Mouse (Mus musculus): ENCODE results near the gene Tnfsf9. TPM values are rescaled to one million over a fixed set of nuclear protein-coding genes. Genes with fewer than 3 reads are reported as not detected.
A peak's percentile ranks its signal among the peaks of the same experiment; 100 is the strongest.

Tnfsf9 gene
- polyA plus RNA-seq, 1 experiment, result 7.0 TPM

DNA sequence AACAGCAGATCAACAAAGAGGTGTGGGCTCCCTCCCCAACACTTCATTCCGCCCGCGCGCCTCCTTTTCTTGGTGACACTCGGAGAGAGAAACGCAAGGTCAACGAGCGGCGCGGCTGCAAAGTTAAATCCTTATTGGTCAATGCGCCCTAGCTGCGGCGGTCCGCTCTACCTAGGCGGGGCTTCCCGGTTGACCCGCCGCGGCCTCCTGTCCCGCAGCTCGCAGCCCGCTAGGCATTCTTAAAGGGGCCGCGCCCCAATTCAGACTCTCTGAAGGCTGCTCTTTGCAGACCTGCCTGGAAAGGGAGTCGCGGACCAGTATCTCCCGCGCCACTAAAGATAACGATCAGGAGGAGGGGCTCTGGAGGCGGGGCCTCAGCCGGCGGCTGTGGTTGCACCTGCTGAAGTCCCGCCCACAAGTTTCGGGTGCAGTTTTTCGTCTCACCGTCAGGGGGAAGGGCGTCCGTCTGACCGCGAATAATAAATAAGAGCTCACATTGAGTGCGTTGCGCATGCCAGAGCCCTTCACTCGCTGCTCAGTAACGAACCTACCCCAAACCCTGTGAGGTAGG, 44.8 kb upstream of the Tnfsf9 start:
- TF ChIP-seq MYOD1 (IDR thresholded peaks at IDR 0.05; ENCODE audit: control insufficient read depth in 1 of 3, insufficient read length in 2 of 3, low read depth in 2 of 3), result peak in 2 of 3 experiments; percentile 15 to 40
- no peak for TF ChIP-seq TCF12 (IDR thresholded peaks at IDR 0.05; ENCODE audit: insufficient read depth, poor library complexity, severe bottlenecking)
- peak in 1 of 3 experiments; percentile 38 for TF ChIP-seq MYOG (IDR thresholded peaks at IDR 0.05; ENCODE audit: control insufficient read depth in 1 of 3, insufficient read depth in 1 of 3, insufficient read length in 2 of 3, low read depth in 2 of 3)
- no peak for TF ChIP-seq POLR2AphosphoS2 (IDR thresholded peaks at IDR 0.05; ENCODE audit: insufficient read length, low read depth)
- TF ChIP-seq TCF3 (IDR thresholded peaks at IDR 0.05; ENCODE audit: insufficient read length, low read depth), result no peak
- TF ChIP-seq MAX (IDR thresholded peaks at IDR 0.05; ENCODE audit: low read depth), result no peak
- TF ChIP-seq USF1 (IDR thresholded peaks at IDR 0.05; ENCODE audit: low read depth), result no peak
- TF ChIP-seq REST (IDR thresholded peaks at IDR 0.05; ENCODE audit: insufficient read depth, insufficient read length), result no peak
- H3K79me2 ChIP-seq (ENCODE audit: control insufficient read depth, insufficient read depth), result no peaks in the 10 kb centered on the region
- H3K36me3 ChIP-seq (ENCODE audit: control insufficient read depth, insufficient read depth), result no peaks in the 10 kb centered on the region
- H3ac ChIP-seq (ENCODE audit: control insufficient read depth, insufficient read length), result no peak overlapping the region
- H3K4me3 ChIP-seq, result peak overlapping the region; percentile 26
- peaks cover 49% of the 10 kb centered on the region for H3K27me3 ChIP-seq (ENCODE audit: control insufficient read depth, insufficient read depth, insufficient read length)
- H3K4me2 ChIP-seq (ENCODE audit: low read depth), result peak overlapping the region; percentile 84

DNA sequence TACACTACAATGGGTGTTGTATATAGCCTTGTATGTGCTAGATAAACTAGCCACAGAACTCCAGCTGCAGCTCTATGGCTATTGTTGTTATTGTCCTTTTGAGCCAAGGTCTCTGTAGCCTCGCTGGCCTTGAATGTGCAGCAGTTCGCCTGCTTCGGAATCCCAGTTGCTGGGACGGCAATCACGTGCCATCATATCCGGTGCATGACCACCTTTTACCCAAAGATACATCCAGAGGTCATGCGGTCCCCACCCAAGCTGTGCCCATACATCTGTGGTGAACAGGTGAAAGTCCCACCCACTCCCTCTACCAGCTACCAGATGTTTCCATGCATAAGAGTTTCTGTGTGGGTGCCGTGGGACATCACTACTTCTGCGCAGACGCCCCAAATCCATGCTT, 44.1 kb upstream of the Tnfsf9 start:
- Histone ChIP-seq H3K36me3 (ENCODE audit: control insufficient read depth, insufficient read depth) (no peaks in the 10 kb centered on the region), H3K4me2 (ENCODE audit: low read depth) (peak overlapping the region; percentile 84), H3ac (ENCODE audit: control insufficient read depth, insufficient read length) (no peak overlapping the region), H3K79me2 (ENCODE audit: control insufficient read depth, insufficient read depth) (no peaks in the 10 kb centered on the region), H3K27me3 (ENCODE audit: control insufficient read depth, insufficient read depth, insufficient read length) (peaks cover 55% of the 10 kb centered on the region), H3K4me3 (peak overlapping the region; percentile 26)
- TF ChIP-seq MAX (IDR thresholded peaks at IDR 0.05; ENCODE audit: low read depth), result no peak
- TF ChIP-seq E2F4 (IDR thresholded peaks at IDR 0.05; ENCODE audit: insufficient read depth), result no peak
- no peak for TF ChIP-seq TCF3 (IDR thresholded peaks at IDR 0.05; ENCODE audit: insufficient read length, low read depth)
- no peak for TF ChIP-seq TCF12 (IDR thresholded peaks at IDR 0.05; ENCODE audit: insufficient read depth, poor library complexity, severe bottlenecking)

DNA sequence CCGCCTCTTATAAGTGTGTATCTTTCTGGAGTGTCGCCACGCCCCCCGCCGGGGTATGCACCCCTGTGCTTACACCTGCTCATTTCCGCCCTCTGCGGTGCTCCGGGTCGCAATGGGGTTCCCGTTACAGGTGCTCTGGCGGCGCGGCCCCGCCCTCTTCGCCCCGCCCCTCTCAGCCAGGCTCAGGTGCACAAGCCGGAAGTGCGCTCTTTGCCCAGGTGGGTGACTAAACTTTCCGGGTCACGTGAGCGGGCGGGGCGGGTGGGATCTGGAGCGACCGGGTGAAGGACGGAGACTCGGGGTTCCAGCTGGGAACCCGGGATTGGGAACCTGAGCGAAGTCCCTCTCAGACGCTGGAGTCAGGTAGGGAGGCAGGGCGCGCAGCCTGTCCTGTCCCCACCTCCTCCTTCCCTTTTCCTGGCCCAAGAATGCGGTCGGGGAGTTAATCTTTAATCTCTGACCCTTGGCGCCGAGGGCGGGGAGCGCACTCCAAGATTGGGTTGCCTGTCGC, 43.1 kb upstream of the Tnfsf9 start:
- TF ChIP-seq CEBPB (IDR thresholded peaks at IDR 0.05; ENCODE audit: insufficient read depth, poor library complexity, severe bottlenecking), result no peak
- TF ChIP-seq TCF12 (IDR thresholded peaks at IDR 0.05; ENCODE audit: insufficient read depth, poor library complexity, severe bottlenecking), result no peak
- TF ChIP-seq MYOG (IDR thresholded peaks at IDR 0.05; ENCODE audit: control insufficient read depth in 1 of 3, insufficient read depth in 1 of 3, insufficient read length in 2 of 3, low read depth in 2 of 3), result no peak
- TF ChIP-seq USF1 (IDR thresholded peaks at IDR 0.05; ENCODE audit: low read depth), result no peak
- TF ChIP-seq POLR2A (IDR thresholded peaks at IDR 0.05; ENCODE audit: insufficient read length, low read depth), result no peak
- no peak for TF ChIP-seq MAX (IDR thresholded peaks at IDR 0.05; ENCODE audit: low read depth)
- TF ChIP-seq POLR2AphosphoS2 (IDR thresholded peaks at IDR 0.05; ENCODE audit: insufficient read length, low read depth), result no peak
- no peak for TF ChIP-seq TCF3 (IDR thresholded peaks at IDR 0.05; ENCODE audit: insufficient read length, low read depth)
- TF ChIP-seq REST (IDR thresholded peaks at IDR 0.05; ENCODE audit: insufficient read depth, insufficient read length), result no peak
- TF ChIP-seq E2F4 (IDR thresholded peaks at IDR 0.05; ENCODE audit: insufficient read depth), result no peak
- peaks cover 65% of the 10 kb centered on the region for H3K27me3 ChIP-seq (ENCODE audit: control insufficient read depth, insufficient read depth, insufficient read length)
- no peak overlapping the region for H3K4me3 ChIP-seq
- H3K36me3 ChIP-seq (ENCODE audit: control insufficient read depth, insufficient read depth), result no peaks in the 10 kb centered on the region
- no peak overlapping the region for H3K4me2 ChIP-seq (ENCODE audit: low read depth)
- no peak overlapping the region for H3ac ChIP-seq (ENCODE audit: control insufficient read depth, insufficient read length)
- no peaks in the 10 kb centered on the region for H3K79me2 ChIP-seq (ENCODE audit: control insufficient read depth, insufficient read depth)

DNA sequence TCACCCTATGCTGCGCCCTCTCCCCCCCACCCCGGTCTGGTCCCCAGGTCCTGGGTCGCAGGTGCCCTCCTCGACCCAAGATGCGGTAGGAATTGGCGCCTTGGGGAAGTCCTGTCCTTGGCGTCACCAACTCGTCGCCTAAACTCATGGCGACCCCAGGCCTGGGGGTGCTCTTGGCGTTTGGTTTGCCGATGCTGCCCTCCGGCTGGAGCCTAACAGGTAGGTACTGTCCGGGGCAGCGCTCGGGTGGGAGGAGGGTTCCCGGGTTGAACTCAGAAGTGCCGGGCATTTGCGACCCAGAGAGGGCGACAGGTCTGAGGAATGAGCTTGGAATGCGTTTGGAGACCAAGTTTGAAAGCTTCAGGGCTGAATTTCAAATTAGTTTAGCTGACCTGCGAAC, 42.6 kb upstream of the Tnfsf9 start:
- Histone ChIP-seq H3ac (ENCODE audit: control insufficient read depth, insufficient read length) (no peak overlapping the region), H3K4me2 (ENCODE audit: low read depth) (no peak overlapping the region), H3K79me2 (ENCODE audit: control insufficient read depth, insufficient read depth) (no peaks in the 10 kb centered on the region), H3K27me3 (ENCODE audit: control insufficient read depth, insufficient read depth, insufficient read length) (peaks cover 70% of the 10 kb centered on the region), H3K36me3 (ENCODE audit: control insufficient read depth, insufficient read depth) (no peaks in the 10 kb centered on the region), H3K4me3 (no peak overlapping the region)
- no peak for TF ChIP-seq TCF12 (IDR thresholded peaks at IDR 0.05; ENCODE audit: insufficient read depth, poor library complexity, severe bottlenecking)
- TF ChIP-seq USF1 (IDR thresholded peaks at IDR 0.05; ENCODE audit: low read depth), result no peak
- no peak for TF ChIP-seq REST (IDR thresholded peaks at IDR 0.05; ENCODE audit: insufficient read depth, insufficient read length)
- TF ChIP-seq POLR2A (IDR thresholded peaks at IDR 0.05; ENCODE audit: insufficient read length, low read depth), result no peak
- no peak for TF ChIP-seq MYOD1 (IDR thresholded peaks at IDR 0.05; ENCODE audit: control insufficient read depth in 1 of 3, insufficient read length in 2 of 3, low read depth in 2 of 3)

DNA sequence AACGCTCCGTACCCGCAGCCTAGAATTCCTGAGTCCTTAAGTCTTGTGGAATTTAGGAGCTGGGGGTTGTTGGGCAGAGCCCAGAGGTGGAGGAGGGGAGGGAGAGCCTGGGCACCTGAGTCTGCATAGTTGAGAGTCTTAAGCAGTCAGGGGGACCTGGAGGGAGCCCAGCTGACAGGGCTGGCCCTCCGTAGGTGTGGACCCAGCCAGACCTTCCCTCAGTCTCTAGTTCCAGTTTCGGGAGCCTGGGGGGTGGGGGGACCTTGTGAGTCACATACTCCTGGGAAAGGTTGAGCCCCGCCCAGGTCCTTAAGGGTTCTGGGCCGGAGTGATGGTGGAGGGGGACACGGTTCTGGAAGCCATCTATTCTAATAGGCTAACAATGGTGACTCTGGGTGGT, 42.1 kb upstream of the Tnfsf9 start:
- H3ac ChIP-seq (ENCODE audit: control insufficient read depth, insufficient read length), result no peak overlapping the region
- TF ChIP-seq SRF (IDR thresholded peaks at IDR 0.05; ENCODE audit: control insufficient read depth, insufficient read length, low read depth) (no peak), POLR2A (IDR thresholded peaks at IDR 0.05; ENCODE audit: insufficient read length, low read depth) (no peak), POLR2AphosphoS2 (IDR thresholded peaks at IDR 0.05; ENCODE audit: insufficient read length, low read depth) (no peak)
- H3K79me2 ChIP-seq (ENCODE audit: control insufficient read depth, insufficient read depth), result no peaks in the 10 kb centered on the region
- H3K4me3 ChIP-seq, result no peak overlapping the region
- H3K4me2 ChIP-seq (ENCODE audit: low read depth), result no peak overlapping the region
- H3K27me3 ChIP-seq (ENCODE audit: control insufficient read depth, insufficient read depth, insufficient read length), result peaks cover 72% of the 10 kb centered on the region
- H3K36me3 ChIP-seq (ENCODE audit: control insufficient read depth, insufficient read depth), result no peaks in the 10 kb centered on the region
